Mouse (Mus musculus): ENCODE data around the gene Olfr994.

Gene Olfr994

DNA sequence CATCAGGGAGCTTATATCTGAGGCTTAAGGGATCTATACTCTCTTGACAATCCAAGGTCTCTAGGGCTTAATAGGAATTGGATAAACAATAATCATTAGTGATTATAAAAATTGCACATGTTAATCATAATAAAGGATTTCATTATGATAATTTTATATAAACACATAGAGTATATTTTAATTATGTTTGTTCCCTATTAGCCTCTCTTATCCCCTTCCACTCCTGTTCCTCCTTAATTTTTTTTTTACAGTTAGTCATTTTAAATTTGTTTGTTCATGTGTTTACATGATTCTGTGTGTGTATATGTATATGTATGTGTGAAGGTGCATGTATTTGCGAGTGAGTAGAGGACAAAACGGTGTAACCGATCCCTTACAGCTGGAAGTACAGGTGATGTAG is at the start of gene Olfr994:
Gene Olfr994 (minus strand): TSS at position 101 of the 400 bp plus-strand sequence.
- 93% methylated on average over 3 of the region's 3 CpGs for WGBS

DNA sequence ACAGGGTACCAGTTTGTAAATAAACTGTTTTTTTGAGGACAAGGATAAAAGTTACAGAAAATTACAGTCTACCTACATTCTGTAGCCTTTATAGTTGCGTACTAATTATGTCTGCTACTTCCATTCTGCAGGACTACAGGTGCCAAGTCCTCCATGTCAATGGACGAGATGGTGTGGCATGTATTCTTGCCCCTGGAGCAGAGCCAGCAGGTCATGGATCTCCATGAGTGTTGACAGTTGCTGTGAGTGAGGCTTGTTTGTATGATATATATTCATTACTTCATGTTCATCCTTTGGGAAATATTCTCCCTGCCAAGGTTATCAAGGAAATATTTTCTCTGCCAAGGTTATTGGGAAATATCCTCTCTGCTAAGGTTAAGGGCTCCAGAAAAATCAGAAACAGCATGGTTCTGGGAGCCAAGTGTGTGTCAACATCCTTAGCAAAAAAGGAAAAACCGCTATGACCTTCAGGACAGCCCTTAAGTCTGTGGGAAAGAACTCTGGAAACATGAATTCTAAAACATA is 30.6 kb upstream of the Olfr994 start:
- WGBS = 82% methylated on average over 3 of the region's 3 CpGs

DNA sequence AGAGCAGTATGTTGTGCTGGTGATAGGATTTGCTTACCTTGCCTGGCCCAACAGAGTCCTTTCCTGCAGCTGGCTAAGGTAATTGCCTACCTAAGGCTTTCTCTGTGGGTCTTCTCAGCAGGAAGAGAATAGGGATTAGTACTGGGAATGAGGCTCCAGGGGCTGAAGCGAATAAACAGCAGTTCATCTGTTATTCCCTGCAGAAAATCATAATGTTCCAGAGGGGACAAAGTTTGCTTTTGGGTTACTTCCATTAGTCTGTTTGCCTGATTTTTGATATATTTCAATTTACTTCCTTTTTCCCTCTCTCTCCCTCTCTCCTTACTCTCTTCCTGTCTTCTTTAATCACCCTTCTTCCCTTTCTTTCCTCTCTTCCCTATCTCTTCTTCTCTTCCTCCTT is 7.3 kb upstream of the Olfr994 start, which contains the start of gene Olfr995:
Gene Olfr995 (minus strand): TSS at position 101 of the 400 bp plus-strand sequence.
- WGBS = 47% methylated on average over 1 of the region's 1 CpGs

DNA sequence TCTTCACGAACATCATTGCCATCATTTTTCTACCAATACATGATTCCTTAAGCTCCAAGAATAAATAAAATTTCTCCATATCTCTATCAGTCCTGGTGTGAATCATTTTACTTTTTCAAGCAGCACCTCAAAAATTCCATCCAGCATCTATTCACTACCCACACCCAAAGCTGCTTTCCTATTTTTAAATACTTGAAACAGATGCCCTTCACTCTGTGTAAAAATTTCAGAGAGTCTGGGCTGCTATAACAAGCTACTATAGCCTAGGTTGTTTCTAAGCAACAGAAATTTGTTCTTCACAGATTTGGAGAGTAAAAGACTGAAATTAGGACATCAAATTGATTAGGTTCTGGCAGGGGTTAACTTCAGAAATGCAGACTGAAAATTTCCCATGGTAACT is 10.4 kb downstream of the Olfr994 start:
- WGBS = 40% methylated on average over 1 of the region's 1 CpGs

DNA sequence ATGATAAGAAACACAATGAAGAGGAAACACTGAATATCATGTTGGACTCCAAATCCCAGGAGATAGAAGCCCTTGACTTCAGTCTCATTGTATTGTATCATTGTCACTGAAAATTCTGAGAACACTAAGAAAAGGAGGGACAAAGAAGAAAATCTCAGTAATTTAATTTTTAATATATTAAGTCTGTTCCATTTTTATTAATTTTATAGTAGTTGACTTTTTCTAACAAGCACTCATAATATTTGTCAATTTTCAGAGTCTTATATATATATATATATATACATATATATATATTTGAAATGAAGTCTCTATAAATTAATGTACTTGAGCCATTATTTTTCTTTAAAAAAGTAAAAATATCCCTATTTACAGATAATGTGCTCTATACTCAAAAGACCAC is 21.5 kb downstream of the Olfr994 start, which contains the start of gene Olfr993:
Gene Olfr993 (minus strand): TSS at position 101 of the 400 bp plus-strand sequence.

DNA sequence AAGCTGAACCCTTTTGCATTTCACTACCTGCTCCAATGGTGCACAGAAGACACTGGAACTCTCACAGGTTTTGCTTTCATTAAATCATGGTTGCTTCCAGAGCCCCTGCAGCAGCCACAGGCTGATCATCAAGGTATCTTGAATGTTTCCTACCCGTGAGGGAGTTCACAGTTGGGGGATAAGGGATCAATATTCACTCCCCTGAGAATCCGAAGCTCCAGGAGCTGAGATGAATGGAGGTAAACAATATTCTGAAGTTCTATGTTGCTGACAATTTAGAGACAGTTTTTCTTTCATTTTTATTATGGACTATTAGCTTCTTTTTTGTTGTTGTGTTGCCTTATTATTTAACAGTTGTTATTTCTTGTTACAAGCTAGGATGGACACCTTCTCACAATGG is 26.9 kb downstream of the Olfr994 start, which contains the start of gene Olfr992:
Gene Olfr992 (minus strand): TSS at position 101 of the 400 bp plus-strand sequence.
- 79% methylated on average over 2 of the region's 2 CpGs for WGBS
